Mouse (Mus musculus) megakaryocyte-erythroid progenitor cell, adult 5-6 weeks (primary cell): ENCODE results near the gene Armc8. TPM values are rescaled to one million over a fixed set of nuclear protein-coding genes. Genes with fewer than 3 reads are reported as not detected.
A peak's percentile ranks its signal among the peaks of the same experiment; 100 is the strongest.

ENCODE experiments used
- ATAC-seq: replicated peaks from 2 replicates; pipeline ENCODE4 v1.8.0; 2016; ENCODE audit warnings: mild to moderate bottlenecking, inconsistent platforms; ENCODE audit not compliant: severe bottlenecking, poor library complexity, low FRiP score, low TSS enrichment
- total RNA-seq, 2 experiments: library from RNA; stranded (forward) in 1 of 2; stranded (reverse) in 1 of 2; fragments of 200-1000, 215-1000 nt in 1 of 2; fragments of >200 nt in 1 of 2; fragmentation: Nextera tagmentation in 1 of 2; gene quantifications; 2 replicates each; pipeline ENCODE4 v1.2.3; 2014 to 2017

Armc8 gene
- total RNA-seq, 2 experiments from 2014 or later: 24.7 to 25.3 TPM

DNA sequence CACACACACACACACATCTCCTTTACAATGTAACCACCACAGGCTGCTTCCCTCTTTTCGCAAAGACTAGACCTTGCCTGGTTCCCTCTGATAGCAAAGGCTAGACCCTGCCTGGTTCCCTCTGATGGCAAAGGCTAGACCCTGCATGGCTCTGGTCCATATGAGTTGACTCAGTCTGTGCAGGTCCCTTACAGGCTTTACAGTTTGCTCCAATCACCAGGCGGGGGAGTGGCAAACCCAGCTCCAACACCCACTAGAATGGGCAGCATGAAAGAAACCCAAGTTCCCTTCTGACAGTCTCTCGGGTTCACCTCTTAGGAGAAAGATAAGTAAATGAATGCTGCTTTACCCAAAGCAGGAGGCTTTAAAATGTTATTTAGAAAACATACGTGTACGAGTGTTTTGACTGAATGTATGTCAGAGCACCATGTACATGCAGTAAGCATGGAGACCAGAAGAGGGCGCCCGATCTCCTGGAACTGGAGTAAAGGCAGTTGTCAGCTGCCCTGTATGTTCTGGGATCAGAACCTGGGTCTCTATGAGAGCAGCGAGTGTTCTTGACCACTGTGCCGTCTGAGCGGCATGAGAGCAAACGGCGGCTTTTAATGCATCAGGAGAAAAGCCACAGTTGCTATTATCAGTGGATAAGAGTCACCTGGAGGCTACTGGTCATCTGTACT is 110.0 kb downstream of the Armc8 start:
- ATAC-seq: peak; percentile 80

DNA sequence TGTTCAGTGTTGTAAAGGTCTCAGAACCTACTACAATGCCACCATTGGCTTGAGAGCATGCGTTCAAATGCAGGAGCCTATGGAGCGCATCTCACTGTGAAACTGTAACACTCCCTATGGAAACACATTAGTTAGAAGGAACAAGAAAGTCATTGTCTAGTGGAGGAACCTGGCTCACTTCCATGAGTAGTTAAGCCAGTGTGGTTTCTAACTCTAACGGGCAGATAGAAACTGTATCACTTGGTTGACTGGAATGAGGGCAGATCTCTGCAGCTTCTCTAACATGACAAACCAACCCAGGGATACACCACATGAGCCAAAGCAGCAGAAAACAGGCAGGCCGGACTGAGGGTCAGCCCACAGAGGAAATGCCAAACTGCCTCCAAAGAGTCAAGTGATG is 114.5 kb downstream of the Armc8 start:
- ATAC-seq: no peak

DNA sequence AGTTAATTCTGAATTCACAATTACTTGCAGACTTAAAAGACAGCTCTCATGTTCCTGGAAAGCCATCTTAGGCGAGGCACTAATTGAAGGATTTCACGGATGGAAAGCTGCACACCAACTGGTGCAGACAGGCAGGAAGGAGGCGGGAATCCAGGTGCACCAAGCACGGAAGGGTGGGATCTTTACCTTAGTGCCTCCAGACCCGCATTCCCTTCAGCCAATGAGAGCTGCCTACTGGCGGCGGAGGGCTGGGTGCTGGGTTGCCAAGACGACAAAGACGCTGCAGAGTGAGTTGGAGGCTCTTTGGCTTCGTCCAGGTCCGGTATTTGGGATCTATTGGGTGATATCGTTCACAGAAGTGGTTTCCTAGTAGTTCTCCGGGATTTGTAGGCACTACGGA is 117.5 kb downstream of the Armc8 start, which contains the start of gene Nme9:
TSS of gene Nme9 (plus strand) at position 315 of the 400 bp plus-strand sequence.
- 0 out of 2 replicates have a peak, but pooled peaks have one; percentile 32 for ATAC-seq

DNA sequence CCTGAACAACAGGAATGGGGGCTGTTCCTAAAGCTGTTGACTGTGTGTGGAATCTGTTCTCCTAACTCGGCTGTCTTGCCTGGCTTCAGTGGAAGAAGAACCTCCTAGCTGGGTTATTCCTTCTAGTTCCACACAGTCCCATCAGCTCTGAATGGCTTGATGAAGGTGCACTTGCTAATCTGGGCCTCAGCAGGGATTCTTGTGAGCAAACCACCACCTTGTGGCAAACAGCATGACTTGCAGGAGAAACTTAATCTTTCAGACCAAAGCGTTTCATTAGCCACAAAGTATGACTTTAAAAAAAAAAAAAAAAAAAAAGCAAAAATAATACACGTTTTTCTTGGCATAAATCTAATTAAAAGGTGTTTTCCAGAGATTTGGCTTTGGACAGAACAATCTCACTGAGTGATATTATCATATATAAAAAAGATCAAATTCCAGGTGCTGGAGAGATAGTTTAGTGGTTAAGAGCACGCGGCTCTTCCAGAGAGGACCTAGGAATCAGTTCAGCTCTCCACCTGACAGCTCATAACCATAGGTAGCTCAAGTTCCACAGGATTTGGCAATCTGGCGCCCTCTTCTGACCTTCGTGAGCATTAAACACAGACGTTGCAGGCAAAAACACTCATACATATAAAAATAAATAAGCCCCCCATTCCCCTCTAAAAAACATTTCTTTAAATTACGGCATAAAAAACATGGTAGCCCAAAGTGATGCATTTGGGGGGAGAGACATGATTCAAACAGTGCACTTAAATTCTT is 118.6 kb downstream of the Armc8 start:
- ATAC-seq: peak; percentile 74

DNA sequence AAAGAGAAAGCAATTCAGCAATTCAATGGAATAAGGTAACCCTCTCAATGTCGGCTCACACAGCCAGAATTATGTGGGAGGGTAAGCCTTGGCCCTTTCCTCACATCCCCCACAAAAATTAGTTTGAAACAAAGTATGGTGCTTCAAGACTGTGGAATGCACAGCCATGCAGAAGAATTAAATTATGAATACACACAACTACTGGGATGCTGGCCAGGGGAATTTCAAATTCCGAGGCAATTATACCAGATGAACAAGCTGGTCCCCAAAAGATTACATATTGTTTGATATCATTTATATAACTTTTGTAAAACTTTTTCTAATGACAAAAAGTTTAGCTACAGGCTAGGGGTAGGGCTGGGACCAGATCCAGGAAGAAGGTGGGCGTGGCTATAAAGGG is 121.4 kb downstream of the Armc8 start:
- ATAC-seq: no peak

DNA sequence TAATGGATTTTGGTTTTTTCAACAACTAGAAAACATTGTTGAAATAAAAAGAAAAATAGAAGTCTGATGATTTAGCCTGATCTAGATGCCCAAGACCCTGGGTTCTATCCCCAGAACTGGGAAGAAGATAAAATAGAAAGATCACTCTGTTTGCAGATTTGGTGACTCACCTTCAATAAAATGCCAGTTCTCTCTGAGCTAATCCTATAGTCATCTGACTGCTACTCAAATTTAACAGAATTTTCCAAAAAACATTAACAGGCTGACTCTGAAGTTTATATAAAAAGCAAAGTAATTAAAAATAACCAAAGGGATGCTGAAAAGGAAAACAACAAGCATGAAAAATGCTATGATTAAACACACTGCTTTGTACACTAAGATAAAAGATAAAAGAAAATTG is 122.4 kb downstream of the Armc8 start:
- ATAC-seq: no peak

DNA sequence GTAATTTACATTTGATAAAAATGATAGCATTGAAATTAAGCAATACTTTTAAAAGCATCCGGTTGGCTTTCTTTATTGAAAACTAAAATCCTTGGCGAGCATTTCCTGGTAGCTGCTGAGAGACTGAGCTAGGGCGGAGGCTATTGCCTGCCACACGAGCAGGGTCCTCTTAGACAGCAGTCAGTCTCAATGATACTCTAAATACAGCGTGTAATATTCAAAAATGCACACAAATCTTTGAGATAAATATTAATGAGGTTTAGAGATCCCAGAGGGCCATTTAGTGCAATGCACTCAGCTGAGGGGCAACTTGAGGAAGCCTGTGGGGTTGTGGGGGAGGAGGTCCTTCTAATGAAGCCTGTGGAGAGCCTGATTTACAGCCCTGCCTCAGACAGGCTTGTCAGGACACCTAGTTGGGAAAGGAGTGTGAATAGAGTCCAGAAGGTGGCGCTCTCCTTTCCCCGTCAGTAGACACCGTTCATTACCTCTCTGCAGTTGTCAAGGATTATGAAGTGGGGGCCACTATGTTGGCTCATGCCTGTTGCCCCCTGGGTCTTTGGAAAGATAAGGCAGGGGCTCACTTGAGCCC is 124.0 kb downstream of the Armc8 start:
- peak; percentile 79 for ATAC-seq

DNA sequence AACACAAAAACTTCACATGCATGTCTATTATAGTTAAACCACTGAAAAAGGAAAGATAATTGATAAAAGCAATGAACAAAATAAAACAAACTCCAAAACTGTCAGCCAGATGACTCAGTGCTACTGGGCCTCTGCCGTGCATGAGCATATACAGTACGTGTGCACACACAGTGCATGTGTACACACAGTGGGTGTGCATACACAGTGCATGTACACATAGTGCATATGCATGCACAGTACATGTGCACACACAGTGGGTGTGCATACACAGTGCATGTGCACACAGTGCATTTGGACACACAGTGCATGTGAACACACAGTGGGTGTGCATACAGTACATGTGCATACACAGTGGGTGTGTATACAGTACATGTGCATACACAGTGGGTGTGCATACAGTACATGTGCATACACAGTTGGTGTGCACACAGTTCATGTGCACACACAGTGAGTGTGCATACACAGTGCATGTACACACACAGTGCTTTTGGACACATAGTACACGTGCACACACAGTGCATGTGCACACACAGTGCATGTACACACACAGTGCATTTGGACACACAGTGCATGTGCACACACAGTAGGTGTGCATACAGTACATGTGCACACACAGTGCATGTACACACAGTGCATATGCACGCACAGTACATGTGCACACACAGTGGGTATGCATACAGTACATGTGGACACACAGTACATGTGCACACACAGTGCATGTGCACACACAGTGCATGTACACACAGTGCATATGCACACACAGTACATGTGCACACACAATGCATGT is 126.9 kb downstream of the Armc8 start:
- ATAC-seq: no peak

DNA sequence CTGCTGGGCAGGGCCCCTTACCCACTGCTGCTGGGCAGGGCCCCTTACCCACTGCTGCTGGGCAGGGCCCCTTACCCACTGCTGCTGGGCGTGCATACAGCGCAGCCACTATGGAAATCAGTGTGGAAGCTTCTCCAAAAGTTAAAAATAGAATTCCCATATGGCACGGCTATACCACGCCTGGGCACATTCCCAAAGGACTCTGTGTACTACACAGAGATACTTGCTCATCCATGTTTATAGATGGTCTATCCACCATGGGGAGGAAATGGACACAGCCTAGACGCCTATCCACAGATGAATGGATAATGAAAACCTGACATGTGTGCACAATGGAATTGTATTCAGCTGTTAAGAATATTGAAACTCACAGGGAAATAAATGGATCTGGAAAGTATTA is 127.8 kb downstream of the Armc8 start:
- no peak for ATAC-seq

DNA sequence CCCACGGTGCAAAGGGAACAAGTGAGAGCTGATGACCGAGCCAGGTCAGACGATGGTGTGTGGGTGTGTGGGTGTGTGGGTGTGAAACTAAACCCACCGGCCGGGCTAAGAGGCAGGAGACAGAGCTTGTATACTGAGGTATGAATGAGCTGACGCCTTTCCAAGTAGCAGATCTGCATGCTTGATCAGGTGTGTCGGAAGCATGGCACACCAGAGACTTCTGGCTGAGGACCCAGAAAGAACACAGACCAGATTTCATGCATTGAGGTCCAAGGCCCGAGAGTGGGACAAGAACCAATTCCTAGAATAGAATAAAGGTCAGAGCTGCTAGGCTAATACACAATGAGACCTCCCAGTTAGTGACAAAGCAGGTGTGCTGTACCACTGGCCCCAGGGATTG is 129.6 kb downstream of the Armc8 start:
- ATAC-seq: no peak

DNA sequence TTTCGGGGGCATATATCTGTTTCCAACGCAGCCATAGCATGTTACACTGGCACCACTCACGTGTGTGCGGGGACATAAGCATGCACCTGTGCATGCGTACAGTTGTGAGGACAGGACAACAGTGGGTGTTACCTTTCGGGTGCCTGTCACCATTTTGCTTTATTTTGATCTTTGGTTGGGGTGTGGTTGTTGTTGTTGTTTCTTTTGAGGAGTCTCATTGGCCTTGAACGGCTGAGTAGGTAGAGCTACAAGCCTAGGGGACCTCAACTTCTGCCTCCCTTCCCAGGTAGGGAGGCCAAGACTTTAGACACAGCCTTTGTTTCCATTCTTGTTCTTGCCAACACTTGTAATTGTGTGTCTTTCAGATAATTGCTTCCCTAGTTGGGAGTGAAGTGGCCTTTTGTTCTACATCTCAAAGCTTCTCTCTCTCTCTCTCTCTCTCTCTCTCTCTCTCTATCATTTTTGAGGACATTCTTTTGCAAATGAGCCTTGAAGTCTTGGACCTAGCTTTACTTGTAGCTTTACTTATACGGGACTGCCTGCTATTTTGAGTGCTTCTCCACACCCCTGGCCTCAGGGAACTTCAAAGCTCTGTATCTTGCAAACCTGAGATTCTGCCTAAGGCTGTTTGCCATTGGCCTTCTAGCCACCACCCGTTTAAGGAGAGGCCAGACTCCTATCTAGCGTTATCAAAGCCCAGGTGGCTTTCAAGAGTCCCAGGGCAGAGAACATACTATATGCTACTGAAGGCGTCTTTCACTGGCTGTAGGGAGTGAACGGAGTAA is 130.7 kb downstream of the Armc8 start:
- ATAC-seq: no peak

DNA sequence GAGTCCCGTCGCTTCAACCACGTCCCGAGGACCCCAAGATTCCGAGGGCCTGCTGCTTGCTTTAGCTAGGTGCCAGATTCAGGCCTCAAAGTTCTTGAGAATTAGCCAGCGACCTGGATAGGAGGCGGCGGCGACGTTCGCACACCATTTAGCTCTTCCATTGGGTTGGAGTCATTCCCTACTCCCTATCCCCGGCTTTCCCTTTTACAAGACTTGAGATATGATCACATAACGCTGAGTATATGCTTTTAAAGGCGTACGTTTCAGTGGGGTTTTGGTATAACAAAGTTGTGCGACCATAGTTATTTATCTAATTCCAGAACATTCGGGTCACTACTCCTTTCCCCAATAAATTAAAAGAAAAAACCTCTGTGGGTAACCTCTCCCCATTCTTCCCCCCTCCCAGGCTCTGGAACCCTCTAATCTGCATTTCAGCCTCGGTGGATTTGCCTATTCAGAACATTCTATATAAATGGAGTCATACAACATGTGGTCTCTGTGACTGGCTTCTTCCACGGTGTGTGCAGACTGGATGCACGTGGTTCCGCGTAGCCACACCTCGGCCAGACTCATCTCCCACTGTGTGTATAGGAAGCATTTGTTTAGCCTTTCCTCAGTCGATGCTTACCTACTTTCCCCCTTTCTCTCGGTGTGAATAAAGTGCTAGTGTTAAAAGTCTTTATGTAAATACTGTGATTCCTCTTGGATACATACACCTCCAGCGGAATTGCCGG is 131.5 kb downstream of the Armc8 start, which contains the start of gene Mras:
TSS of gene Mras (minus strand) at position 351 of the 734 bp plus-strand sequence.
- ATAC-seq: peak; percentile 2; the same call in 1 of the 2 replicates

DNA sequence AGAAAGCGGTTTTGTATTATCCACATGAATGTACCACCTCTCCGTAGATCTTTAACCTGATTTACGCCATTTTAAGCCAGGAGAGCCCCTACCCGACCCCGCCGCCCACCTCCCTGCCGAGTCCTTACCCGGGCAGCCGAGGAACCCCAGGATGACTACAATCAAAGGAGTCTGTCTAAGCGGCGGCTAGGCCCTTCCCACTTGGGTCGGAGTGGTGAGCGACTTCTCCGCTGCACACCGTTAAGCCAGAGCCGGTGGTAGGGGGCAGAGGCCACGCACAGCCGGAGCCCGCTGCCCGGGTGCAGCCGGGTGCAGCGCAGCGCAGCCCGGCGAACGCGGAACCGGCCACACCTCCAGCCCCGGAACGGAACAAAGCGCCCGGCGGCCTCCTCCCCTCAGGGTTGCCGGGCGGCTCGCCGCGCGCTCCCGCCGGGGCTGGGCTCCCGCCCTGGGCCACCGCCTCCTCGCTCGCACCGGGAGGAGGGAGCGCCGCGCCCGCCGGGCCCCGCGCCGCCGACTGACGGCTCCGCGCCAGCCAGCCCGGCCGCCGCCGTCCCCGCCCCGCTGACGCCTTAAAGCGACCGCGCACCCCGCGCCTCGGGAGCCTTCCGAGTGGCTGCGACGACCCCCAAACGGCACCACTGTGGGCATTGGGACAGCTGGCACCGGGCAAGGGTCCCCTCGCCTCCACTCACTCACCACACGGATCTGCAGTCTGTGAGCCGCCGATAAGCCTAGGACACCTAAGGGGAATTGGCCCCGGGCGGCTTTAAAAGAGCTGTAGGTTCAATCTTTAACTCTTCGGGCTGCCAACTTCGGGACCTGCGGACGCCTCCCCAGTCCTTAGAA is 132.3 kb downstream of the Armc8 start:
- ATAC-seq: peak; percentile 45

DNA sequence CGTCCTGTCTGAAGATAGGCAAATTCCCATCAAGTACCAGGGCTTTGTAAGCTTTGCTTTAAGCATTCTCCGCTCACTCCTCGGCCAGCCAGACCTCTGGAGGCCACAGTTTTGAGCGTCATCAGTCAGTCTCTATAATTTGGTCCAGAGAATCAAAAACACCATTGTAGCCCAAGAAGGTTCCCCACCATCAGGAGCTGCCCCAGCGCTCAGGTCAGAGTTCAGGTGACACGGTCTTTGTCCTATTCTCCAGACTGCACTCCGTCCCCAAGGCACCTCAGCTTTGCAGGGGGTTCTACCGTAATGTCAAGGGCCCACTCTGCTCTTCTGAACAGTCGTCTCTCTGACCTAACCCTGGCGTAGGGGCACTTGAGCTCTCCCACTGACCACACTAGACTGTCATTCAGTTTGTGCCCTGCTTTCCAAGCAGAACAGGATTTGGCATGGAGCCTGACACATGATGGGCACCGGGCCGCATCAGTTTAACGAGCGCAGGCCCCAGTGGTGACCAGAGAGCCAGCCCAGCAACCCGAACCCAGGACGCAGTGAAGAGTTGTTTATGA is 133.0 kb downstream of the Armc8 start:
- no peak for ATAC-seq

DNA sequence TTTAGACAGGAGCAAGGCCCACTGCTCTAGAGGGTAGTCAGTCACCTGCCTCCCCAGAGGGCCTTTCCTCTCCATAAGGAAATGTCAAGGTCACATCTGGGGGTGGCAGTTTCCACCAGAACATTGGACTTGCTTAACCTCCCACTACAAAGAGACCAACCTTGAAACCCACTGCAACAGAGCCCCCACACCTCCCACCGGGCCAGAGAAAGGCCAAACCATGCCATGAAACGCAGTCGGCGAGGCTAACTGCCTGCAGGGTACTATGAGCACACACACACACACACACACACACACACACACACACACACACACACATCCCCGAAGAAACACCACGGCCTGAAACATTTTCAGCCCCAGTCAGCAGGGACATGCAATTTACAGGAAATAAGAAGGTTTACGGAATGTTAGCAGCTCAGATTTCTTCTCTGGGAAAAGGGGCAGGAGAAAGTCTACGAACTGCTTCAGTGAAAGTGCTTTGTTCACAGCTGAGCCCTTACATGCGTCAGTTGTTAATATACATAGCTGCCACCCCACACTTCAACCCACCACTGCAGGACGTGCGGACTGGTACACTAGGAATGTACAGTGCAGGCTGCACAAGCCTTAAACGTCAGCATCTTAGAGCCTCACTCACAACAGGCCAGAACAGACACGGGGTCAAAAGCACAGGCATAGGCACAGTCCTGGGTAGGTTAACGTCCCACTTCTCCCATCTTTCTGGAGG is 133.6 kb downstream of the Armc8 start:
- ATAC-seq: no peak

DNA sequence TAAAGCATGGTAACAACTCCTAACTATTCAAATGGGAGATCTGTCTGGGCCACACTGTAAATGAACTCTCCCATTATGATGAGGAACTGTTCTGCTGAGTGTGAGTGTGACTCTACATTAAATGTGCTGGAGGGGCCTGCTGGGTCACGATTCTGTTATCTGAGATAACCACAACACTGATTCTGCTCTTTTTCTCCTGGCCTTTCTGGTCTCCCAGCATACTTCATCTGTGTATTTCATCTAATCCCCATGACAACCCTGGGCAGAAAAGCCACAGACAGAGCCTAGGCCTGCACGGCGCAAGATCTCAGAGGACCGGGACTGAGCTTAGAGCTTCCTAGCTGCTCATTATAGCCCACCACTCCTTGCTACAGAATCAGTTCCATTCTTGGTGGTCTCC is 136.2 kb downstream of the Armc8 start:
- ATAC-seq: peak; percentile 75

DNA sequence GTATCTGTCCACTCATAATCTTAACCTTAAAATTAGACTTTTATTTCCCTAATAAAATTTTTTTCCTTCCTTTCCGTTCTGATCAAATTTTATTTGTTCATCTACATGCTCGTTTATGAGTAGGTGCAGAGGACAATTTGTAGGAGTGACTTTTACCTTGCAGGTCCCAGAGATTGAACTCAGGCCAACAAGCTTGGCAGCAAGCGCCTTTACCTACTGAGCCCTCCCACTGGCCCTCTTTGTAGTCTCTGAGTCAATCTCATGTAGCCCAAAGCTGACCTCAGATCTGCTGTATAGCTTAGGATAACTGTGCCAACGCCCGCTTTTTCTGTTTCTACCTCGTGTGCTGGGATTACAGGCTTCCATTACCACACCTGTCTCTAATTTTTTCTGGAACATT is 136.7 kb downstream of the Armc8 start:
- no peak for ATAC-seq
